Mouse (Mus musculus) ES-E14 (cell line): ENCODE data around the gene Esyt1.

ENCODE experiments used
- HCFC1 ChIP-seq: IDR thresholded peaks from 2 replicates; pipeline ENCODE4 v1.6.1; 2012; ENCODE audit warnings: low read length, inconsistent platforms, borderline replicate concordance; ENCODE audit not compliant: insufficient read depth
- MAFK ChIP-seq: IDR thresholded peaks from 2 replicates; pipeline ENCODE4 v1.6.1; 2014; ENCODE audit warnings: mild to moderate bottlenecking, low read depth, low read length, inconsistent platforms; ENCODE audit not compliant: insufficient read depth
- ZC3H11A ChIP-seq: IDR thresholded peaks from 2 replicates; pipeline ENCODE4 v1.6.1; 2012; ENCODE audit warnings: low read depth, mild to moderate bottlenecking, inconsistent platforms, low read length, borderline replicate concordance

GRCm38 (mm10) chr10:128545570-128545898 is 19.9 kb upstream of the Esyt1 start:
- no peak for TF ChIP-seq MAFK
- TF ChIP-seq ZC3H11A: no peak
- TF ChIP-seq HCFC1: no peak
